Mouse (Mus musculus): ENCODE data around the gene Fggy.

Gene Fggy

DNA sequence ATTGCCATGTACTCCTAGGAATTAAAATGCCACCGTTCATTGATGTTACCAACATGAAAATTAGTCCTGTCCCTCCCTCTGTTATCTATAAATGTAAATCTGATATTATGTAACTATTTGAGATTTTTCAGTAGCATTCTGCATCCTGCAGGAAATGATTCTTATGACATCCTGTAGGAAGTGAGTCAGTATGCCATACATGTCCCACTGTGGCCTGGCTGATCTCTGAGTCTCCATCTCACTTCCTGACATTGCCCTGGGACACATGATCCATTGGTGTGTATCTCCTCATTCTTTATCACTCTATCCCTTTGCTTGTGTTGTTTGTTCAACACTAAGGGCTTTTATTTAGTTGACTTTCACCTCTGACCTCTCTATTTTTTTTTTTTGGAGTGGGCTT lies 110.3 kb downstream of the Fggy start:
- no peak for TF ChIP-seq GATA4 (IDR thresholded peaks at IDR 0.05; ENCODE audit: insufficient replicate concordance, low read length)

DNA sequence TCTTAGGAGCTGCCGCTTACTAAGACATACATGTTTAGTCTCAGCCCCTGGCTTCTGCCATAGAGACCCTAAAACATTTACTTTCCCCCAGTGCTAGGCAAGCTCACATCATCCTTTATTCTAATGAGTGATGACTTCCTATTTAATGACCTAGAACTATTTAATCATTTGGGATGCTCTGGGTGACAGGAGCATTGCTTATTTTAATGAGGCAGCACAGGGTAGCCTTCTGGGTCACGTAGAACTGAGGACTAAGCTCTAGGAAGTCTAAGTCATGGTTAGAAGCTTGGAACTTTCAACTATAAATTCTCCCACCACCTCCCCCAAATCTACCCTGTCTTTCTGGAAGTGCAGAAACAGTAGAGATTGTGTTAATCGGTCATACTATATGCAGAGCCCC lies 111.2 kb downstream of the Fggy start:
- no peak for TF ChIP-seq GATA4 (IDR thresholded peaks at IDR 0.05; ENCODE audit: insufficient replicate concordance, low read length)

DNA sequence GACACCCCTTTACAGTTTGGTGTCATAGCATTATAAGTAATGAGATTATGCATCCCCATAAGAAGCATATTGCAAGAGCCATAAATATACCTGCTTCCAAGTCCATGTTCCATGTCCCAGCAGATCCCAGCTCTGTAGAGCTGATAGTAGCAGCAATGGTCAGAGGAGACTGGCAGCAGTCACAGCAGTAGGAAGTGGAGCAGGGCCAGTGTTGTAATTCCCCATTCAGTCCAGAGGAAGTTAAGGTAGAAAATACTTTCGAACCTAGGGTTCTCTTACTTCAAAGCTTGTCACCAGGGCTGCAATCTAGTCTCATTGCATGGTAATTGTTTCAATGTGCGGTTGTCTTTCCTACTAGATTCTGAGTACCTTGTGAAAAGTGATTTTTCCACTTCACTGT lies 112.0 kb downstream of the Fggy start:
- TF ChIP-seq GATA4 (IDR thresholded peaks at IDR 0.05; ENCODE audit: insufficient replicate concordance, low read length), result no peak

DNA sequence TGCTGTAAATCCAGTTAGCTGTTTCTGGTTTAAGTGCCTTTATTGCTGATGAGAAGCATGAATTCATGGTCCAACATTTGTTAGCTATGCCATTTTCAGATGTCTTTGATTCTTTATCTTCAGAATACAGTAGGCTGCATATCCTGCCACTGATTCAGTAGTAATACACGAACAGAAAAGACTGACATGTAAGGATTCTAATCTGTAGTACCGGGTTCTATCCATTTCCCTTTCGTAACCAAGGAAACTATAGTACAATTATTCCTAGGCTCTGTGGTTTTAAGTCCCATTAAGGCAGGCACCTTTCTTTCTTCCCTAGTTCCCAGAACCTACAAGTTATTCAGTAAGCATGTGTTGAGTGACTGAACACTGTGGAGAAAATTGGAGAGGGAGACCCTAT lies 113.3 kb downstream of the Fggy start:
- TF ChIP-seq GATA4 (IDR thresholded peaks at IDR 0.05; ENCODE audit: insufficient replicate concordance, low read length), result no peak

DNA sequence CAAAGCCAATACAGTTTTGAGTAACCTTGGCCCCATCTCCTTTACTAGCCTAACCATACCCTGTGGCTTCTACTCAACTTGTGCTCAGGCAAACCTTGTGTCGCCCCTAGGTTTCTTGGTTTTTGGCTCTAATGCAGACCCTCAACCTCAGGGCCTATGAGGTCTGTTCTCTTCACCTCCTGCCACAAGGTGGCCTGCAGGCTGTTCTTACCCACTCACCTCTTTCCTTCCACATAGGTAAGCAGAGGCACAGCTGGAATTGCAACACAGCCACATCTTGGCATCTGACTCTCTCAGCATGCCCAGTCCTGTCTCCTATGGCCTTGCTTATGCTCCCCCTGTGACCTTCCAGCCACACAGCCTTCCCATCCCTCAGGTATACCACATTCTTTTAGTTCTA lies 114.7 kb downstream of the Fggy start:
- no peak for TF ChIP-seq GATA4 (IDR thresholded peaks at IDR 0.05; ENCODE audit: insufficient replicate concordance, low read length)

DNA sequence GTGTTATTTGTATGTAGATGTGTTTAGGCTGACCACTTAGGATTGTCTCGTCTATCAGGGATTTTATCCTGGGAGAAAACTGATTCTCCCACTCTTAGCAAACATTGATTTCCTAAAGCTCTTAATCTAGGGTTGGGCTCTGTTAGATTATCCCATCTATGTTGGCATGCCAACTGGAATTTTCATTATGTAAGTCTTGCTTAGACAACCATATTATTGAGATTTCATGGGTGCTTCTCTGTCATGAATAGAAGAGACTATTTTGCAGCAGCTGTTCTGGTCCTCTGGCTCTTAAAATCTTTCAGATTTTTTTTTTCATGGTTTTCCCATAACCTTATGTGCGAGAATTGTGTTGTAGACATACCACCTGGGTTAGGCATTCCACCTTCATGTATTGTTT lies 119.1 kb downstream of the Fggy start:
- TF ChIP-seq GATA4 (IDR thresholded peaks at IDR 0.05; ENCODE audit: insufficient replicate concordance, low read length), result no peak

DNA sequence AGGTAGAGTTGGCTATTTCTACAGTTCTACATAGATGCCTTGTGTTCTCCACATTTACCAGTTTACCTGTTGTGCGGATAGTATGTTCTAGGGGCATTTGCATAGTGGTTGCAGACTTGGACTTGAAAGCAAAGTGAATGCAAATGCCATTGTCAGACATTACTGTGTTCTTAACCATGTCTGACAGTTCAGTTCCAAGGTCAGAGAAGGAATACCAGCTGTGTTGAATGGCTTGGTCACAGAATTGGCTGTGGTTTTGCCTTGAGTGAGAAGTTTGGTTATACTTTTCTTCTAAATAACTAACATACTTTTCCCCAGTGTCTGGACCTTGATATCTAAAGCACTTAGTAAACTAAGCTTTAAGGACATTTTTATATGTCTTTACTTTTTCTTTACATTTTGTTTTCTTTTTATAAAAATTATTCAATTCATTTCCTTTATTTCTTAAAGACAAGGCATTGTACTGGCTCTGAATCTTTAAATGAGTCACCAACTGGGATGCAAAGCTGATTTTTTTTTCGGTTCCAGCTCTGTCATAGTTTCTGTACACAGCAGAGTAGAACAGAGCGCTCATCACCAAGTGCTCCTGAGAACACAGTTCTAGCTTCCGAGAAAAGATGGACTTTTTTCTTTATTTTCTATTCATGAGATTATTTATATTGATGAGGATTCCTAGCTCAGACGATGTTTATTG lies 123.6 kb downstream of the Fggy start:
- TF ChIP-seq GATA4 (IDR thresholded peaks at IDR 0.05; ENCODE audit: insufficient replicate concordance, low read length), result no peak

DNA sequence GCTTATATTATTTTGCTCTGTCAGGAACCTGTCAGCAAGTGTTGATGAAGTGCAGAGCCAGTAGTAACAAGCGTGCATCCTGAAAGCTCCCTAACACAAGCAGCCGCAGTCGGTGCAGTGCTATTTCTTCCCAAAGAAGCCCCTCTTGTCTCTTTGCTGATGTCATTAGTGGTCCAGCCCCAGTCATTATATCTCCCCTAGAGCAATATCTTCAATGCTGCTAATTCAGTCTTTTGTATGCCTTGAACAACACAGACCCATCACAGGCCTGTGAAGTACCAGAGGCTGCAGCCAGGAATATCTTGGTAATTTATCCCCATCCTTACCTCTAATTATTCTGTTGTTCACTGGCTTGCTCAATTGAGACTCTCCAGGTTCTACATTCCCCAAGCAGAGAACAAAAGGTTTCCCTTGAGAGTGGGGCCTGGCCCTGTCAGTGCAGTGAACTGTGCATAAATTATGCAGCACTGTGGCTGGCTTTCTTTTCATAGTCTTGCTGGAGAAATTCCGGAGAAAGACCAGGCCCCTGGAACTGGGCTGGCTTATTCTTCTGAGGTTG lies 127.3 kb downstream of the Fggy start:
- TF ChIP-seq GATA4 (IDR thresholded peaks at IDR 0.05; ENCODE audit: insufficient replicate concordance, low read length), result no peak

DNA sequence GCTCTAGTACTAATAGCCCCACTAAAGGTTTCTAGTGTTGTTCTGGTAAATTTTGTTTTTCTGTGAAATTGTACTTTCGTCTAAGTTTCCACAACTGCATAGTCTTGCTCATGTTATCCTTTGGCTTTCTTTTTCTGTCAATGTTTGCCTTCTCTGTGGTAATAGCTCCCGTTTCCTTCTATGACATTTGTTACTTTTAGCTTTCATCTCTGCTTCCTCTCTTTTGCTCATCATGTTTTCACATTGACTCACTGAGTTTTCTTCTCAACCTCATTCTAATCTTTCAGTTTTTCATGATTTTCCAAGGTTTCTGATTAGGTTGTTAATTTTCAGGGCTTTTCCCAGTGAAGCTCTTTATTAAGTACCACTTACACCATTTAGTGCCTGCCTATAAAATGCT lies 129.5 kb downstream of the Fggy start:
- no peak for TF ChIP-seq GATA4 (IDR thresholded peaks at IDR 0.05; ENCODE audit: insufficient replicate concordance, low read length)

DNA sequence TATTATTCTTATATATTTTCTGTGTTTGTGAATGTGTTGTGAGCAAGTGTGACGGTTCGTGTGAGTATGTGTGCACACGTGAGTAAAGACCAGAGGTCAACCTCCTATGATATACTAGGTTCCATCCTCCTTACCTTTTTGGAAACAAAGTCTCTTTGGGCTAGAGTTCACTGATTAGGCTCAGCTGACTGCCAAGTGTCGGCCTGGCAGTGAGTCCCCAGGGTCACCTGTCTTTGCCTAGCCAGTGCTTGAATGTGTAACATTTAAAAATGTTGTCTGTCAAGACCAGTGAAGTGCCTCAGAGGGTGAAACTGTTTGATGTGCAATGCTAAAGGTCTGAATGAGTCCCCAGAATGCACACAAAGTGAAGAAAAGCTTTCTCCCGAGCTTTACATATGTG lies 130.0 kb downstream of the Fggy start:
- no peak for TF ChIP-seq GATA4 (IDR thresholded peaks at IDR 0.05; ENCODE audit: insufficient replicate concordance, low read length)

DNA sequence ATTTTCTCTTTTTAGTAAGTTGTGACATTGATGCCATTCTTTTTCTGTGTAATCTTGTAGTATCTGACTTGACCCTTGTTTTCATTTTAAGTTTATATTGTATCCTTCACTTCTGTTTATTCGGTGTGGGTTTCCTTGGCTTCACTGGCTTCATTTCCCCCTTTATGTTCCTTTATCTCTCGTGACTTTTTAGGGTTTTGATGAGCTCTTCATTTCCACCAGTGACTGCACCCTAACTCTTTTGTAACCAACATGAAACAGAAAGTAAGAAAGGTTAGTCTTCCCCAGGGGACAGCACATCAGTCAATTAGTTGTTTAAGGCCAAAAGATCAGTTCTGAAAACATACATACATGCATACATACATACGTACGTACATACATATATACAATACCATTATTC lies 130.9 kb downstream of the Fggy start:
- no peak for TF ChIP-seq GATA4 (IDR thresholded peaks at IDR 0.05; ENCODE audit: insufficient replicate concordance, low read length)

DNA sequence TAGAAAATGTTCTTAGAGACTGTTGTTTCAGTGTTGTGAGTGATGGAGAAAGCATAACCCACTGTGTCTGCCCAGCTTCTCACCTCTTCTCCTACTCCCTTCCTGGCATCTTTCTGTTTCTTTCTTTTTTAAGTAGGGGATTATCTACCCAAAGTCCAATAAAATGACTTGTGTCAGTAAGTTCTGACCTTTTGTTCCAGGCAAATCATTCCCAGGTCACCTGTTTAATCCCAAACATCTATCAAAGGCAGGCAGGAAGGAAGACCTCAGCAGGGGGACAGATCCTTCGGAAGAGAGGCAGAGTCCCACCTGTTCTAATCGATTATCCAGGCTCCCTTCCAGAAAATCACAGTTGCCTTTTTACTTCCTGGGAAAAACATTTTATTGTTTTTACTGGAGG lies 143.1 kb downstream of the Fggy start:
- TF ChIP-seq GATA4 (IDR thresholded peaks at IDR 0.05; ENCODE audit: insufficient replicate concordance, low read length), result no peak

DNA sequence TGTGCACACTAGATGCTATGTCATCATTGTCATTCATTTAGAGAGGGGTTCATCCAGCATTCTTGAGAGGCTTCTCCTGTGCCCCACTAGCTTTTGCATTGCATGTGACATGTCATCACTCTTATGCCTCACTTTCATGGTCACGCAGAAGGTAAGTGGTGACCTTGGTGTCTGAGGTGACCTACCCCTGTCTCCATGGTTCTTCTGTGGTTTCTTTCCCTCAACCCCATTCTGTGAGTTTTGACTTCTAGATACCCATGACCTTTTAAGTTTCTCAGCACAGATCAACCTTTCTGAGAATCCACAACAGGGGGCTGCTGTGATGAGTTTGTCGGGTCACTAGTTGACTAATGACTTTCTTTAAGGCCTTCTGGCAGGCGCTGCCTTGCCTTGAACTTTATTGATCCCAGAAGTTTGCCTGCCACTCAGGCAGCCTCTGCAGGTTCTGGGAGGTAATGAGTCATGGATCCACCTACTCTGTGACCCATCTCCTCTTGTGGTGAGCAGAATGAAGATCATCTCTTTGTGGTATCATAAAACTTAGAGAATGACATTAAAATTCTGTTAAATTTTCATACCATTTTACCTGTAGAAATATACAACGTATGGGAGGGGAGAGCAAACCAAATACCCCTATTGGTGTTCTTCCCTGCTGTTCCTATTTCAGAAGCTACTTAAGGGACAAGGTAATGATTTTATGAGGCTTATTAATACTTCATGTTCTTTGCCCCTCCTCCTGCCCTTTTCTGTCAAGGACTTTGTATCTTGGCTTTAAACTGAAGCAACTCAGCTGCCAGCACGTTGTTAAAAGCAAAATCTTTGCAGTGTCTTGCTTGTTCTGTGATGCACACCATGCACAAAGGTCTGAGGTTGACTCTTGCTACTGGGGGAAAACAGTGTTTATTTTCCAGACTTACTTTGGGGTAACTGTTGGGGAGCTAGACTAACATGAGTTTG lies 150.9 kb downstream of the Fggy start:
- TF ChIP-seq GATA4 (IDR thresholded peaks at IDR 0.05; ENCODE audit: insufficient replicate concordance, low read length), result no peak

DNA sequence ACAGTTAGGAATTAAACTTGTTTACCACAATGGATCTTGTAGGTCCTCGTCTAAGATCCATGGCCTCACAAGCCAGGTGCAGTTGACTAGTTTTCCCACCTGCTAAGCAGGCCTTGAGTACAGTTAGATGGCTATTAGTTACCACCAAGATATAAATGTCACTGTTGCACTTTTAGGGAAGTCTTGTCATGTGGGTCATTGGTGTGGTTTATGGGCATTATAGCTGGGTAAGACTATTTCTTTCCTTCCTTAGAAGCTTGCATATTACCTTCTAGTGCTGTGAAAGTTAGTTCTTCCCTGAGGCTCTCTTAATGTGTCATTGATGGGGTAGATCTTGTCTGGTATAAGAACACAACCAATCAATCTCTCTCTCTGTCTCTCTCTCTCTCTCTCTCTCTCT lies 152.4 kb downstream of the Fggy start:
- no peak for TF ChIP-seq GATA4 (IDR thresholded peaks at IDR 0.05; ENCODE audit: insufficient replicate concordance, low read length)

DNA sequence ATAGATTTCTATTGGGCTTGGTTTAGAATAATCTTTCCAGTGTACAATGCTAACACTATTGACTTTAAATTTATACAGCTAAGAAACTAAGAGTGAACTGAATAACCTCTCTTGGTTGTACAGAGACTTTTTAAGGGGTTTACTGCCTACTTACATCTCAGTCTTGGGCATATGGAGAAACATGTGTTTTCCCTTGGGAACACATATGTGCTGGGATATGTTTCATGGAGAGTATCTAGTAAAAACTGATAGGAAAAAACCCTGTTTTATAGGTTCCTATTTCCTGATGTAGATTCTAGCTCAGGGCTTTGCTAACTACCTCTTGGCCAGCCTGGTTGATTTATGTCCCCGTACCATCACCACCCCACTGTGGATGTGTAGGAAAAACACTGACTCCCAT lies 155.5 kb downstream of the Fggy start:
- TF ChIP-seq GATA4 (IDR thresholded peaks at IDR 0.05; ENCODE audit: insufficient replicate concordance, low read length), result no peak

DNA sequence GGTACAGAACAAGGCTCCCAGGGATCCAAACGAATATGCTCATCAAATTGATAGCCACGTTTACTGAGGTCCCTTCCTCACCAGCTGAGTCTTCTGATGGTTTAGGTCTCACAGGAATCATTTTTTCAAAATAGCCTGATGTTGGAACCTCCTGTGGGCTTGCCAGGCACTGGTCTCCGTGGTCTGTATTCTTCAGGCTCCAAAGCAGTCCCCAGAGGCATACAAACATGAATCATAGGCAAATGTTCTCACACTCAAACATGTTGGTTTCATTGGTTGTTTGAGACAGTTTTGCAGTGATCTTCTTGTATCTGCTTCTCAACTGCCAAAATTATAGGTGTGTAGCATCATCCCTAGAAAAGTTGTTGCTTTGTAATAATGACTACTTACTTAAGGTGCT lies 156.0 kb downstream of the Fggy start:
- no peak for TF ChIP-seq GATA4 (IDR thresholded peaks at IDR 0.05; ENCODE audit: insufficient replicate concordance, low read length)

Measured in liver, adult (tissue).